Mouse (Mus musculus) hindbrain, embryonic 13.5 days (tissue): ENCODE data around the gene Ifnlr1. TPM values are rescaled to one million over a fixed set of nuclear protein-coding genes. Genes with fewer than 3 reads are reported as not detected.
"Not testable (repeated sequence)": the region's sequence is repeated elsewhere in the genome, so short reads cannot be mapped to it uniquely, and the experiment has no call there.

ENCODE experiments used
- ATAC-seq: fragments of 200-750 bp; cut with Nextera tagmentation; 2 replicates; pipeline ENCODE4 v1.8.0; 2017; ENCODE audit warnings: moderate TSS enrichment; ENCODE audit not compliant: low FRiP score
- H3K27ac ChIP-seq: fragments of 300-500 bp; sonication (generic); 2 replicates; pipeline ENCODE4 v1.5.1; 2015; ENCODE audit warnings: inconsistent platforms, mild to moderate bottlenecking, moderate library complexity
- H3K27me3 ChIP-seq: fragments of 300-500 bp; sonication (generic); 2 replicates; pipeline ENCODE4 v1.6.1; 2015; ENCODE audit warnings: mild to moderate bottlenecking, inconsistent platforms
- H3K36me3 ChIP-seq: fragments of 300-500 bp; sonication (generic); 2 replicates; pipeline ENCODE4 v1.6.1; 2015; ENCODE audit warnings: mild to moderate bottlenecking, inconsistent platforms
- H3K4me1 ChIP-seq: fragments of 300-500 bp; sonication (generic); replicated peaks from 2 replicates; pipeline ENCODE4 v1.6.1; 2015; ENCODE audit warnings: inconsistent platforms
- H3K4me2 ChIP-seq: fragments of 300-500 bp; sonication (generic); 2 replicates; pipeline ENCODE4 v1.6.1; 2015; ENCODE audit warnings: inconsistent platforms, mild to moderate bottlenecking, moderate library complexity
- H3K4me3 ChIP-seq: fragments of 300-500 bp; sonication (generic); 2 replicates; pipeline ENCODE4 v1.5.1; 2015; ENCODE audit warnings: mild to moderate bottlenecking, inconsistent platforms
- H3K9ac ChIP-seq: fragments of 300-500 bp; sonication (generic); 2 replicates; pipeline ENCODE4 v1.6.1; 2015; ENCODE audit warnings: mild to moderate bottlenecking, inconsistent platforms
- H3K9me3 ChIP-seq: fragments of 300-500 bp; sonication (generic); 2 replicates; pipeline ENCODE4 v1.6.1; 2016; ENCODE audit warnings: inconsistent platforms
- WGBS: fragments of 180-500 bp; shearing (Covaris S2); methylation state at CpG from one replicate; pipeline ENCODE4 v1.1.7; 2015; 5-methylcytosine and 5-hydroxymethylcytosine counted together
- polyA plus RNA-seq: library from polyadenylated mRNA; unstranded; fragments of >200 nt; fragmentation: Nextera tagmentation; extraction: Ambion mirVana; gene quantifications from 2 replicates; pipeline ENCODE4 v1.2.1, GENCODE M21; 2015

Gene Ifnlr1
- polyA plus RNA-seq, 1 experiment from 2014 or later, result 0.42 TPM

DNA sequence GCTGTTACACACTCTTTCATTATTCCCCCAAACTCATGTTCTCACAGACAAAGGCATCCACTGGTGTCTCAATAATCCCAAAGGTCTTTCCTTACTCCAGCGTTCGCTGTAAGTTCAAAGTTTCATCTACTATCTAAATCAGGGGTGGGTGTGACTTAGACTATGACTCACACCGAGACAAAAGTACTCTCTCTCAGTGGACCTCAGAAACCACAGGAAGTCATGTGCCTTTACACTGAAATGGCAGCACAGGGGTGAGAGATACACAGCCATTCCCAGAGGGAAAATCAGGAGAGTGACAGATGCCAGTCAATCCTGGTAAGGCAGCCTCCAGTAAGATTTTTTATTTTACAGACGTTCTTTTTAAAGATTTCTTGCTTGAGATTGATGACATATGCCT is 6.8 kb downstream of the Ifnlr1 start:
- Histone ChIP-seq H3K27me3 (peaks cover 26% of the 10 kb centered on the region), H3K27ac (no peak overlapping the region), H3K4me3 (no peak overlapping the region), H3K4me2 (no peak overlapping the region), H3K9ac (no peak overlapping the region), H3K36me3 (no peaks in the 10 kb centered on the region), H3K4me1 (no peaks in the 10 kb centered on the region), H3K9me3 (0 out of 2 replicates have a peak, but pooled peaks cover 4% of the 10 kb centered on the region)
- no peak for ATAC-seq
- WGBS, result 83% methylated on average over 4 of the region's 4 CpGs

DNA sequence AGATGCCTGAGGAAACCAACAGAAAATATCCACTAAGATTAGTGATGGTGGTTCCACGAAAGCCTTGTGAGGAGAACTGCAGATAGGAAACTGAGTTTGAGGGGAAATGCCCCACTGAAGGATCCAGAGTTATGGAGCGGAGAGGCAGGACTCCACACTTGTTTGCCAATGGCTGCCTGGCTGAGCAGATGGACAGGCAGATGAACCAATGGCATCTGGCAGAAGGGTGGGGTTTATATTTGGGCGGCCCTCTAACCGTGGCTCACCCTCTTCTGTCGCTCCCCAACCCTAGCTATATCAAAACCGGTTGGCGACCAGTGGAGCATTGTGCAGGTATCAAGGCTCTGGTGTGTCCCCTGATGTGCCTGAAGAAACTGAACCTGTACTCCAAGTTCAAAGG is 12.4 kb downstream of the Ifnlr1 start:
- Histone ChIP-seq H3K27ac (no peak overlapping the region), H3K4me1 (no peaks in the 10 kb centered on the region), H3K27me3 (0 out of 2 replicates have a peak, but pooled peaks cover 4% of the 10 kb centered on the region), H3K9me3 (0 out of 2 replicates have a peak, but pooled peaks cover 5% of the 10 kb centered on the region), H3K4me3 (0 out of 2 replicates have a peak overlapping the region, but pooled peaks have one; percentile 16), H3K4me2 (no peak overlapping the region; the same call in 1 of the 2 replicates), H3K9ac (no peak overlapping the region), H3K36me3 (no peaks in the 10 kb centered on the region)
- ATAC-seq, result no peak
- 85% methylated on average over 7 of the region's 7 CpGs for WGBS

DNA sequence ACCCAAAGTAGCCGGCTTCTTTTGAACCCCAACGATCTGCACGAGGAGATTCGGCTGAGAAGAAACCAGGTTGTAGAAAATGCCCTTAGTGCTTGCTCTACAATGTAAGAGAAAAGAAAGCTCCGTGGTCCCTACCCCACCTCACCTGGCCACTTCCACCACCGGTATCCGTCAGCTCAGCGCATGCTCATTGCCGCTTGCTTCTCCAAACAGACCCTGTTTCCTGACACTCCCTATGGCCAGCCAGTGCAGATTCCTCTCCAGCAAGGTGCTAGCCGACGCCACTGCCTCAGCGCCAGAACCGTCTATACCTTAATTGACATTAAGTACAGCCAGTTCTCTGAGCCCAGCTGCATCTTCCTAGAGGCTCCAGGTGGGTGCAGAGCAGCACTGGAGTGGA is 17.4 kb downstream of the Ifnlr1 start:
- Histone ChIP-seq H3K4me3 (no peak overlapping the region), H3K4me1 (peaks cover 6% of the 10 kb centered on the region; the same call in 1 of the 2 replicates), H3K27me3 (no peaks in the 10 kb centered on the region), H3K9me3 (no peaks in the 10 kb centered on the region), H3K9ac (no peak overlapping the region), H3K4me2 (no peak overlapping the region), H3K36me3 (no peaks in the 10 kb centered on the region), H3K27ac (no peak overlapping the region)
- no peak for ATAC-seq
- WGBS, result 82% methylated on average over 13 of the region's 13 CpGs

DNA sequence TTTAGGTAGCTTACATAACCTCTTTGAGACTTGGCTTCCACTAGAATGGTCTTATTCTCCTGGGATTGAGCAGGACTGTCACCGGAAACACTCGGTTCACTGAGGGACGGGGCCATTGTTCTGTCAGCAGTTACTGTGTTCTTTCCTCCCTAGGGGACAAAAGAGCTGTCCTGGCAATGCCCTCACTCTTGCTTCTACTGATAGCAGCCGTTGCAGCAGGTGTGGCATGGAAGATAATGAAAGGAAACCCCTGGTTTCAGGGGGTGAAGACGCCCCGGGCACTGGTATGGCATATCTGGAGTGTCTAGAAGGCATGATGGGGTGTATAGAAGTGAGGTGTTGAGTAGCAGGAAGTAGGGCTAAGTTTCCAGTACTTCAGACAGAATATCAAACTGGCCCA is 17.9 kb downstream of the Ifnlr1 start:
- H3K9me3 ChIP-seq, result no peaks in the 10 kb centered on the region
- WGBS, result 38% methylated on average over 6 of the region's 6 CpGs
- H3K4me1 ChIP-seq, result peaks cover 6% of the 10 kb centered on the region; the same call in 1 of the 2 replicates
- no peak overlapping the region for H3K9ac ChIP-seq
- H3K4me3 ChIP-seq, result no peak overlapping the region
- ATAC-seq, result no peak
- H3K4me2 ChIP-seq, result no peak overlapping the region
- no peaks in the 10 kb centered on the region for H3K36me3 ChIP-seq
- no peaks in the 10 kb centered on the region for H3K27me3 ChIP-seq
- H3K27ac ChIP-seq, result no peak overlapping the region

DNA sequence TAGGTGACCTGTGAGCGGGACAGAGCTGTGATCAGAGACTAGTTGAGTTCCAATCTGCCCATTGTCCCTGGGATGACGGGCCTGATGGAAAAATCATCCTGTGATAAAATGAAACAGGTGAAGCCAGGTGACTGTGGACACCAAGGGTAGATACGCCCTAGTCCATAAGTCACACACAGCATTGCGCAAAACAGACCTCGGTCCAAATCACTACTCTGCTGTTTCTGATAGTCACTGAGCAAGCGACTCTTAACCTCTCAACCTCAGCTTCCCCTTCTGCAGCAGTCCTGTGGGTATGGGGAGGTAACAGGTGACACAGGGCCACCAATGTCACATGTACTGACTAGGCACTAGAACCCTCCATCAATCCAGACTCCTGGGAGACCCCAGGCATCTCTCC is 20.0 kb downstream of the Ifnlr1 start:
- no peak overlapping the region for H3K9ac ChIP-seq
- H3K27ac ChIP-seq, result no peak overlapping the region
- no peak overlapping the region for H3K4me3 ChIP-seq
- H3K4me1 ChIP-seq, result peaks cover 6% of the 10 kb centered on the region; the same call in 1 of the 2 replicates
- no peaks in the 10 kb centered on the region for H3K9me3 ChIP-seq
- no peak for ATAC-seq
- no peaks in the 10 kb centered on the region for H3K36me3 ChIP-seq
- 92% methylated on average over 6 of the region's 6 CpGs for WGBS
- H3K27me3 ChIP-seq, result no peaks in the 10 kb centered on the region
- no peak overlapping the region for H3K4me2 ChIP-seq

DNA sequence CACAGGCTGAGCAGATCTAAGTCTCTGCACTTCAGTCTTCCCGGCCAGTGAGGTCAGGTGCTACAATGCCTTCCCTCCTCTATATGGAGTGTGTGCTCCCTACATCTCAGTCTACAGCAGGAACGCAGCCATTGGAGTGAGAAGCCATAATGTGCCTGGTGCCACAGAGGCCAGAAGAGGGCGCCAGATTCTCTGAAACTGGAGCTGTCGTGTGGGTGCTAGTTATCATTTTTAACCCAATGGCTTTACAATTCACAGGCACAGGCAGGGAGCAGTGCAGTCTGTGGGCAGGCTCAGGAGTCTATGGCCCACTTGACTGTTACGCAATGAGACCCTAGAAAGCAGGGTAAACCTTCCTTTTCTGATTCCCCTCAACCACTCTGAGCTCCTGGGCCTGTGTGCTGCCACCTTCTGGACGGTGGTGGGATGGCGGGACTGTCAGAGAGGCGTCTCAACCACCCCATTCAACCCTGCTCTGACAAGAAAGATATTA is 23.0 kb downstream of the Ifnlr1 start:
- Histone ChIP-seq H3K36me3 (no peaks in the 10 kb centered on the region), H3K4me1 (0 out of 2 replicates have a peak, but pooled peaks cover under 1% of the 10 kb centered on the region), H3K27ac (no peak overlapping the region), H3K9ac (no peak overlapping the region), H3K4me3 (no peak overlapping the region), H3K4me2 (peak overlapping the region; percentile 26; the same call in 1 of the 2 replicates), H3K27me3 (no peaks in the 10 kb centered on the region), H3K9me3 (no peaks in the 10 kb centered on the region)
- no peak for ATAC-seq
- 14% methylated on average over 8 of the region's 8 CpGs for WGBS

DNA sequence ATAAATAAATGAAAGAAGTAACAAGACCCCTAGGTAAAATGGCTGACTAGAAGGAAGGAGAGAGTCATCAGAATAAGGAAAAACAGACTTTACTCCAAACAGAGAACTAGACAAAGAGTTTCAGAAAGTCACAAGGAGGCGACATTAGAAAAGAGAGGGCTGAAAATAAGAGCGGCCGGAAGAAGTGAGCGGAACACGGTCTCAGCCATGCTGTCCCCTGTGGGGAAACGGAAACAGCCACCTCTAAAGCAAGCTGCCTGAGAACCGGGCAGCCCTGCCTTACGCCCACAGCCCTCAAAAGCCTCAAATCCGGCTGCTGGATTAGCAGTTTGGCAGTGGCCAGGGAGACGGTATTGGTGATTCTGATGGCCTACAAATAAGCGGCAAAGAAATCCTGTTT is 23.5 kb downstream of the Ifnlr1 start:
- no peak for ATAC-seq
- H3K4me2 ChIP-seq, result no peak overlapping the region

DNA sequence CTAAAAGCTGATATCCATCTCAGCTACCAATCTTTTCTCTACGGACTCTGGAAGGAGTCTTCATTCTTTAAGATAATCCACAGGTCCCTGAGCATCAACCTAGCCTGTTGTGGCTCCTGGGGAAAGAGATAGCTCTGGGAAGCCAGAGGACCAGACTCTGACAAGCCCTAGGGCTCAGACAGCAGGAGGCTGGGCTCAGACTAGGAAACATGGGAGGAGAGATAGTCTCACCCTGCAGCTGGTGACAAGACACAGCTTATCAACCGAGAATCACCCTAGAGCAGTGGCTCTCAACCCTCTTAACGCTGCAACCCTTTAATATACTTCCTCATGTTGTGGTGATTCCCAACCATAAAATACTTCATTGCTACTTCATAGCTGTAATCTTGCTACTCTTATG is 24.3 kb downstream of the Ifnlr1 start:
- Histone ChIP-seq H3K9ac (no peak overlapping the region), H3K4me2 (no peak overlapping the region), H3K27ac (no peak overlapping the region), H3K4me1 (no peaks in the 10 kb centered on the region), H3K27me3 (no peaks in the 10 kb centered on the region), H3K4me3 (no peak overlapping the region), H3K36me3 (no peaks in the 10 kb centered on the region), H3K9me3 (no peaks in the 10 kb centered on the region)
- ATAC-seq, result no peak
- WGBS, result 88% methylated on average over 3 of the region's 3 CpGs

More for the DNA sequence above, 23.5 kb downstream of the Ifnlr1 start:
- H3K4me1 ChIP-seq, result no peaks in the 10 kb centered on the region
- no peaks in the 10 kb centered on the region for H3K27me3 ChIP-seq
- H3K9me3 ChIP-seq, result no peaks in the 10 kb centered on the region
- no peak overlapping the region for H3K9ac ChIP-seq
- no peak overlapping the region for H3K4me3 ChIP-seq
- no peak overlapping the region for H3K27ac ChIP-seq
- H3K36me3 ChIP-seq, result no peaks in the 10 kb centered on the region
- WGBS, result 83% methylated on average over 11 of the region's 11 CpGs

DNA sequence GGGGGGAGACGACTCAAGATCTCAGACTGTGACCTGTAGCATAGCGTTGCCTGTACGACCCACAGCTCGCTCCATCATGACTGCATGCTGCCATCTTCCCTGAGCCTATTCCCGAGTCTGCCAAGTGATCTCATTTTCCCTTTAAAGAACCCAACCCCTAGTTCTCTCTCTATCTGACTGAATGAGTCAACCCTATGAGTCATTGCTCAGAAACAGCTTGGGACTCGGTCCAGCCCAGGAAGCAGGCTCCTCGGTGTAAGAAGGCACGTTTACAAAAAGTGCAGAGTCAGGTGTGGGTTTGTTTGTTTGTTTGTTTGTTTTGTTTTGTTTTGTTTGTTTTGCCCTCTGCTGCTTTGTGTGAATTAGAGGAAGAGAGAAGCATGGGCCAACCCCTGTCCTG is 28.7 kb downstream of the Ifnlr1 start:
- 93% methylated on average over 8 of the region's 8 CpGs for WGBS
- Histone ChIP-seq H3K9me3 (no peaks in the 10 kb centered on the region), H3K4me2 (no peak overlapping the region), H3K4me3 (no peak overlapping the region), H3K4me1 (no peaks in the 10 kb centered on the region), H3K27me3 (no peaks in the 10 kb centered on the region), H3K9ac (no peak overlapping the region), H3K36me3 (no peaks in the 10 kb centered on the region), H3K27ac (no peak overlapping the region)
- no peak for ATAC-seq

DNA sequence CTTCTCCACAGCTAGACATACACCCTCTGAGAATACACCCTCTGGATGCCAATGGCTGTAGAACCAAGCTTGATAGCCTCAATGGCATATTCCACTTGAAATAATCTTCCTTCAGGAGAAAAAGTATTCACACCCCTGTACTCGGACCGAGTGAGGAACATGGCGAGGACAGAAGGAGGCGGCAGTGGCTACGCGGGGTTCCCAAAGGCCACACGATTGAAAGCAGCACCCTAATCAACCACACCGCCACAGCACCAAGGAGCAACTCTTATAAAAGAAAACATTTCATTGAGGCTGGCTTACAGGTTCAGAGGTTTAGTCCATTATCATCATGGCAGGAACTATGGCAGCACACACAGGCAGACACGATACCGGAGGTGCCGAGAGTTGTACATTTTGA is 30.4 kb downstream of the Ifnlr1 start:
- not testable (repeated sequence) for ATAC-seq, H3K27ac ChIP-seq, H3K4me3 ChIP-seq, H3K9me3 ChIP-seq, H3K4me1 ChIP-seq, H3K27me3 ChIP-seq, H3K36me3 ChIP-seq, H3K4me2 ChIP-seq, H3K9ac ChIP-seq
- WGBS, result 98% methylated on average over 11 of the region's 11 CpGs

DNA sequence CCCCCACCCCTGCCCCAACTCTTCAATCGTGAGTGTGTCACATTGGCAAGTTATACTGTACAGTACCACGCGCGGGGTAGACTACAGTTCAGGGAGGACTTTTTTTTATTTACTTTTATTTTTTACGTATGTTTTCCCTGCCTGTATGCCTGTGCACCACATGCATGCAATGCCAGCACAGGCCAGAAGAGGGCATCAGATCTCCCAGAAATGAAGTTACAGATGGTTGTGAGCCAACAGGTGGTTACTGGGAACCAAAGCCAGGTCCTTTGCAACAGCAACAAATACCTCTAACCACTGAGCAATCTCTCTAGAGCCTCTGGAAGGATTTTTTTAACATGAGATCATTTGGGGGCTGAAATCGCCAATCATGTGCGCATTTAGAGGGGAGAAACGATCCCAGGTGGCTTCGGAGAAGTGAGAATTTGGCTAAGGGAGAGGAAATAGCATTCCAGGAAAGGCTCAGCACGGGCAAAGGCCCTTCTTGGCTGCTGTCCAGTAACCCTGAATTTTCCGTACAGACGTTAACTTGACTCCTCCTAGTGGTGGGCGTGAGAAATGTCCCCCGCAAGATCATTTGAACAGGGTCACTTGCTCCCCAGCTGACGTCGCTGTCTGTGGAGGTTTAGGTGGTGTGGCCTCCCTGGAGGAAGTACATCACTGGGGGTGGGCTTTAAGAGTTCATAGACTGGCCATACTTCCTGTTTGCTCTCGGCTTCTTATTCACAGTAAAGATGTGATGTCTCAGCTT is 36.6 kb downstream of the Ifnlr1 start:
- no peak for ATAC-seq
- Histone ChIP-seq H3K9me3 (peaks cover 6% of the 10 kb centered on the region; the same call in 1 of the 2 replicates), H3K9ac (no peak overlapping the region), H3K27me3 (0 out of 2 replicates have a peak, but pooled peaks cover under 1% of the 10 kb centered on the region), H3K4me1 (no peaks in the 10 kb centered on the region), H3K4me3 (no peak overlapping the region), H3K36me3 (no peaks in the 10 kb centered on the region), H3K4me2 (no peak overlapping the region), H3K27ac (no peak overlapping the region)
- 79% methylated on average over 17 of the region's 17 CpGs for WGBS

DNA sequence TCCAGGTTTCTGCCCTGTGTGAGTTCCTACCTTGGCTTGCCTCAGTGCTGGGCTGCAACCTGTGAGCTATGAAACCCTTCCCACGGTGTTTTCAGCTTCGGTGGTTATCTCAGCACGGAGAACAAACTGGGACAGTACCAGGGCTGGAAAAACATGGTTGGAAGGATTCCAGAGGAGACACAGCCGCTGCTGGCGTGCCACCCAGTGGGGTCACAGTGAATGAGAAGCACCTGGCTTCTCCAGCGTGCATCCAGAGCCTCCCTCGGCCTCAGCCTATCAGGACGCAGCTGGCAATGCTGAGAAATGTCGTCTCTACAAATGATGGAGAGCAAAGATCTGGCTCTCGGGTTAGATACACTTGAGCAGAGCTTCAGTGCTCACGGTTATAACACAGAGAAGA is 40.3 kb downstream of the Ifnlr1 start:
- Histone ChIP-seq H3K36me3 (no peaks in the 10 kb centered on the region), H3K9me3 (no peaks in the 10 kb centered on the region), H3K4me1 (no peaks in the 10 kb centered on the region), H3K9ac (no peak overlapping the region), H3K27ac (no peak overlapping the region), H3K27me3 (peaks cover 10% of the 10 kb centered on the region; the same call in 1 of the 2 replicates), H3K4me2 (no peak overlapping the region), H3K4me3 (no peak overlapping the region)
- no peak for ATAC-seq
- 79% methylated on average over 11 of the region's 11 CpGs for WGBS

DNA sequence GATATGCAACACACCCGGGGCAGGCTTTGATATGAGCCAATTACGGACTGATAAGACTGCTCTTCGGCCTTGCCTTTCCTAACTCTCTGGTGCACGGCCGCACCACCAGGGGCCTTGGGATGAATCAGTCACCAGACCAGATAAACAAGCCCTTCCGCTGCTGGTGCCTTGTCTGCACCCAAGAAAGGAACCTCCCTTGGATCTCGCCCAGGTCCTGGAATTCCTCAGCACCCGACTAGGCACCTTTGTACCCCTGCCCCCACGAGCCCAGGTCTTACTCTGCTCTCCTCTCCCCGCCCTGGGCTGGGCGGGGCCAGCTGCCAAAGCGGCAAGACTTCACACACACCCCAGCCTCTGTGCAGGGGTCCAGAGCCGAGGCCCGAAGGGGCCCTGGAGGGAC is 41.7 kb downstream of the Ifnlr1 start, which contains the start of gene Il22ra1:
TSS of gene Il22ra1 (plus strand) at position 356 of the 400 bp plus-strand sequence.
- Histone ChIP-seq H3K27me3 (peaks cover 10% of the 10 kb centered on the region; the same call in 1 of the 2 replicates), H3K4me2 (no peak within 1 kb of the TSS), H3K36me3 (no peaks in the 10 kb centered on the region), H3K27ac (no peak within 1 kb of the TSS), H3K9ac (no peak within 1 kb of the TSS), H3K4me1 (no peaks in the 10 kb centered on the region), H3K9me3 (no peaks in the 10 kb centered on the region), H3K4me3 (no peak within 1 kb of the TSS)
- no peak for ATAC-seq
- 59% methylated on average over 14 of the region's 14 CpGs for WGBS
